Mouse (Mus musculus) small intestine, adult 2 months (tissue): ENCODE data around the gene Ndufs7.

Experiments
- CTCF ChIP-seq: fragments of 200-500 bp; IDR thresholded peaks from 2 replicates; pipeline ENCODE4 v1.5.1; 2012; ENCODE audit warnings: low read depth, mild to moderate bottlenecking, control low read depth, inconsistent platforms, low read length, moderate library complexity, mixed read lengths; ENCODE audit not compliant: insufficient replicate concordance, insufficient read length; ENCODE audit errors: extremely low read depth
- POLR2A ChIP-seq: fragments of 200-500 bp; IDR thresholded peaks from 2 replicates; pipeline ENCODE4 v1.6.1; 2012; ENCODE audit warnings: low read depth, mild to moderate bottlenecking, control low read depth, inconsistent platforms, low read length, moderate library complexity

DNA sequence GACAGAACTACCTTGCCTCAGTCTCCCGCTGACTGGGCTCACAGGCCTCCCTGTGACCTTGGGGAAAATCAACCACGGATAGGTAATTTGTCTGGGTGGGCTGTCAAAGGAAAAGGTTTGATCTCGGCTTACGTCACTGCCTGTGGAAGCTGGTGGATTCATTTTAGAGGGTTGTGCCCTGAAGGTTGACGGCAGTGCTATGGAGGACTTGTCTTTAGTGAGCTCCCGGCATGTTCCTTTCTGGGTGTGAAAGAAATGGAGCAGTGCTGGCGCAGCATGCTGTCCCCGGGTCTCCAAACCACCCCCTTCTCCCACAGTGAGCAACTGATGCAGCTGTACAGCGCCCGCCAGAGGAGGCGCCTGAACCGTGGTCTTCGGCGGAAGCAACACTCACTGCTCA is 44.4 kb downstream of the Ndufs7 start:
- TF ChIP-seq POLR2A (no peak), CTCF (no peak)
